Mouse (Mus musculus): Measurements from ENCODE around the gene Cx3cr1. TPM values are rescaled to one million over a fixed set of nuclear protein-coding genes. Genes with fewer than 3 reads are reported as not detected.
"Not testable (repeated sequence)": the region's sequence is repeated elsewhere in the genome, so short reads cannot be mapped to it uniquely, and the experiment has no call there.

Gene Cx3cr1
- polyA plus RNA-seq, 1 experiment from 2014 or later: 9.2 TPM

DNA sequence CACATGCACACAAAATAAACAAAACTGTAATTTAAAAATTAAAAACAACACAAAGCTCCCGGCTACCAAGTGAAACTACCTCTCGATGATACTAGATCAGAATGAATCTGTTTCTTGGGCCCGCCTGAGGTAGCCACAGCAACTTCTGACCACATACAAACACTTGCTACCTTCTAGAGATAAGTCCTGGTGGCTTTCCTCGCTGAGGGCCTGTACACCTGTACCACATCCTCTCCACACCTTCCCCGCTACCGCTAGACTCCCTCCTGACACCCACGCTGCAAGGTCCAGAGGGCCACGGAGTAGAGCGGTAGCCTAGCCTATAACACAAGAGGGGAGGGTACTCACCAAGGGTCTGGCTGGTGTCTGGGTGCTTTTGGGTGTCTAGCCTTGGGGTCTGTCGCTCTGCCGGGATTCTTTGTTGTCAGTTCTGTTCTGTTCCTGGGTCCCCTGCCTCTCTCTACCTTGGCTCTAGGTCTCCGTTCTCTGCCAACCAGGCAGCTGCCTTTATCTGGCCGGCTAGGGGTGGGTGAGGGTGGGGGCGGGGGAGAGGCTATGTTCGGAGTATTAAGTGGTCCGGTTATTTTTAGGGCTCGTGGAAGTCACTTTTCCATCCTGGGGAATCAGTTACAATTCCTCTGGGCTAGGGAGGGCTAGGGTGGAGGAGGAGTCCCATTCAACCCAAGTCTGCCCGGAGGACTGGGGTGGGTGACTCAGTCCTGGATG lies 46.4 kb downstream of the Cx3cr1 start, which contains the start of gene Xirp1:
TSS of gene Xirp1 (minus strand) at position 513 of the 726 bp plus-strand sequence.
- H3K9ac ChIP-seq: no peak within 1 kb of the TSS
- no peak for ATAC-seq (ENCODE audit: borderline replicate concordance, extremely low read depth, low FRiP score, low TSS enrichment)
- no peak within 1 kb of the TSS for H3K27ac ChIP-seq
- peaks cover 18% of the 10 kb centered on the region for H3K4me1 ChIP-seq
- H3K4me2 ChIP-seq: no peak within 1 kb of the TSS
- no peaks in the 10 kb centered on the region for H3K36me3 ChIP-seq
- no peak within 1 kb of the TSS for H3K4me3 ChIP-seq
- no peaks in the 10 kb centered on the region for H3K9me3 ChIP-seq
- 72% methylated on average over 18 of the region's 18 CpGs for WGBS
- H3K27me3 ChIP-seq: no peaks in the 10 kb centered on the region

GRCm38 (mm10) chr9:120021164-120021563 lies 48.5 kb downstream of the Cx3cr1 start:
- no peak for ATAC-seq (ENCODE audit: borderline replicate concordance, extremely low read depth, low FRiP score, low TSS enrichment)

GRCm38 (mm10) chr9:120020285-120020890 lies 49.3 kb downstream of the Cx3cr1 start:
- 30% methylated on average over 7 of the region's 7 CpGs for WGBS
- H3K27ac ChIP-seq: no peak overlapping the region; the same call in 1 of the 2 replicates
- H3K9me3 ChIP-seq: no peaks in the 10 kb centered on the region
- ATAC-seq (ENCODE audit: borderline replicate concordance, extremely low read depth, low FRiP score, low TSS enrichment): no peak
- H3K9ac ChIP-seq: no peak overlapping the region
- H3K4me3 ChIP-seq: no peak overlapping the region
- no peaks in the 10 kb centered on the region for H3K36me3 ChIP-seq
- peaks cover 11% of the 10 kb centered on the region; the same call in 1 of the 2 replicates for H3K4me1 ChIP-seq
- no peaks in the 10 kb centered on the region for H3K27me3 ChIP-seq
- no peak overlapping the region for H3K4me2 ChIP-seq

More at GRCm38 (mm10) chr9:120021164-120021563, 48.5 kb downstream of the Cx3cr1 start:
- H3K27me3 ChIP-seq: no peaks in the 10 kb centered on the region
- H3K4me1 ChIP-seq: peaks cover 11% of the 10 kb centered on the region; the same call in 1 of the 2 replicates
- no peaks in the 10 kb centered on the region for H3K9me3 ChIP-seq
- no peak overlapping the region for H3K27ac ChIP-seq
- no peak overlapping the region for H3K4me3 ChIP-seq
- H3K36me3 ChIP-seq: no peaks in the 10 kb centered on the region
- WGBS: 43% methylated on average over 5 of the region's 5 CpGs
- no peak overlapping the region for H3K9ac ChIP-seq
- no peak overlapping the region for H3K4me2 ChIP-seq

GRCm38 (mm10) chr9:120016956-120017355 lies 52.7 kb downstream of the Cx3cr1 start:
- Histone ChIP-seq H3K9me3 (no peaks in the 10 kb centered on the region), H3K9ac (no peak overlapping the region), H3K4me2 (no peak overlapping the region), H3K27ac (no peak overlapping the region), H3K4me3 (no peak overlapping the region), H3K4me1 (peaks cover 11% of the 10 kb centered on the region; the same call in 1 of the 2 replicates), H3K36me3 (no peaks in the 10 kb centered on the region), H3K27me3 (no peaks in the 10 kb centered on the region)
- no peak for ATAC-seq (ENCODE audit: borderline replicate concordance, extremely low read depth, low FRiP score, low TSS enrichment)
- WGBS: 54% methylated on average over 10 of the region's 10 CpGs

DNA sequence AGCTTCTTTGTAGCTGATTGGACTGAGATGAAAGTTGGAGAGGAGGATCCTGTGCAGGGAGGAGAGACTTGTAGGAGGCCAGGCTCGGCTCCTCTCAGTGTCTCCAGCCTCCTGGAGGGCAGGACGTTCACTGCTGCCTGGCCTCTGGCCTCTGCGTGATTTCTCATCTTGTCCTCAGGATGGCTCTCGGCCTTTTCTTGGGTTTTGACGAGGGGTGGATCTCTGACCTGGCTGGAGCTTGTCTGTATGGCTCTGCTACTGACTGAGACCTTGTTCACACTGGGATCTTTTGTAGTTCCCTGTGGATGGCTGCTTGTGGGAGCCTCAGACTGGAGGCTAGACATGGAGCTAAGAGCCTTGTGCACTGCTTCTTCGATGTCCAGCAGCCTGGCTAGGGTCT lies 54.9 kb downstream of the Cx3cr1 start:
- H3K27me3 ChIP-seq: no peaks in the 10 kb centered on the region
- no peaks in the 10 kb centered on the region for H3K9me3 ChIP-seq
- no peak overlapping the region for H3K9ac ChIP-seq
- no peak overlapping the region for H3K27ac ChIP-seq
- WGBS: 62% methylated on average over 6 of the region's 6 CpGs
- no peak overlapping the region for H3K4me3 ChIP-seq
- peaks cover 14% of the 10 kb centered on the region for H3K4me1 ChIP-seq
- H3K36me3 ChIP-seq: no peaks in the 10 kb centered on the region
- no peak overlapping the region for H3K4me2 ChIP-seq
- ATAC-seq (ENCODE audit: borderline replicate concordance, extremely low read depth, low FRiP score, low TSS enrichment): no peak

DNA sequence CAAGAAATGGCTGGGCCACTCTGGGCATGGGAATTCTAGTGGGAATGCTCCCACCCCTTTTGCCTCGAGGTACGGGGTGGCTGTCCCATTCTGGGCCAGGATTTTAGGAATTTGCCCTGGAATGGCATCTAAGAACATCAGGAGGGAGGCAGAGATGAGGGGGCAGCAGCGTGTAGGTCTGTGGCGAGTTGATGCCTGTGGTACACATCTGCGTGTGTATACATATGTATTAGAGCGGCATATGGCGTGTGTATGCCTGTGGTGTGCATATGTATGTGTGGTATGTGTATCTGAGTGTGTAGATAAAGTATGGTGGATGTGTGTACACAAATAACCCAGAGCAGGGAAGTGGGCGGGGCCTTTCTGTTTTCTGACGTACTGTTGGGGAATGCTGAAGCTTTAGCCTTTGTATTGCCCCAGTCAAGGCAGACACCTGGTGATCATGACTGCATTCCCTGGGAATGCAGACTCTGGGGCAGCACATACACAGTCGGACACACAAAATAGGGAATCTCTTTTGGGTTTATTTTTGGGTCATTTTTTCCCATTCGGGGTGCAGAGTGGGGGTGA lies 56.3 kb downstream of the Cx3cr1 start:
- ATAC-seq (ENCODE audit: borderline replicate concordance, extremely low read depth, low FRiP score, low TSS enrichment): no peak
- WGBS: 66% methylated on average over 11 of the region's 11 CpGs
- Histone ChIP-seq H3K27ac (no peak overlapping the region), H3K4me1 (peaks cover 14% of the 10 kb centered on the region), H3K4me2 (no peak overlapping the region), H3K9me3 (no peaks in the 10 kb centered on the region), H3K4me3 (no peak overlapping the region), H3K9ac (no peak overlapping the region), H3K27me3 (no peaks in the 10 kb centered on the region), H3K36me3 (no peaks in the 10 kb centered on the region)

GRCm38 (mm10) chr9:120012781-120013180 lies 56.9 kb downstream of the Cx3cr1 start:
- Histone ChIP-seq H3K9me3 (no peaks in the 10 kb centered on the region), H3K4me3 (no peak overlapping the region), H3K36me3 (no peaks in the 10 kb centered on the region), H3K4me2 (no peak overlapping the region), H3K27me3 (no peaks in the 10 kb centered on the region), H3K27ac (no peak overlapping the region), H3K9ac (no peak overlapping the region), H3K4me1 (peaks cover 14% of the 10 kb centered on the region)
- ATAC-seq (ENCODE audit: borderline replicate concordance, extremely low read depth, low FRiP score, low TSS enrichment): no peak
- WGBS: 73% methylated on average over 5 of the region's 5 CpGs

GRCm38 (mm10) chr9:120012161-120012560 lies 57.5 kb downstream of the Cx3cr1 start:
- H3K4me3 ChIP-seq; H3K36me3 ChIP-seq; H3K4me2 ChIP-seq; H3K27ac ChIP-seq; ATAC-seq (ENCODE audit: borderline replicate concordance, extremely low read depth, low FRiP score, low TSS enrichment); H3K27me3 ChIP-seq; H3K9me3 ChIP-seq; H3K9ac ChIP-seq: not testable (repeated sequence)
- H3K4me1 ChIP-seq: peaks cover 14% of the 10 kb centered on the region
- WGBS: 78% methylated on average over 6 of the region's 6 CpGs

DNA sequence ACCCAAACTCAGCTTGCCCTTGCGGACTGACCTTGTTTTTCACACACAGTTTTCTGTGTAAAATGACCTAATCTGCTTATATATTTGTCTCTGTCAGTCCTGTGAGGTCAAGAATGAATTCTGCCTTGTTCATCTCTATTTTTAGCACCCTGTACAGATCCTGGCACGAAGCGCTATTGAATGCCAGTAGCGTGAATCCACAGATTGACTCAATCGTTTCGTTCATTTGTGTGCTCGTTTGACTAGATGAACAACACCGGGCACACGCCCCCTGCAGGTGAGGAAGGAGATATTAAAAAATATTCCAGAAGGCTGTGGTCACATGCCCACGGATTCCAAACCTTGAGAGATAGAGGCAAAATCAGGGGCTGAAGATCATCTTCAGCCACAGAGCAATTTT lies 58.1 kb downstream of the Cx3cr1 start:
- H3K9me3 ChIP-seq: no peaks in the 10 kb centered on the region
- peak overlapping the region; percentile 90 for H3K27ac ChIP-seq
- no peaks in the 10 kb centered on the region for H3K36me3 ChIP-seq
- ATAC-seq (ENCODE audit: borderline replicate concordance, extremely low read depth, low FRiP score, low TSS enrichment): peak; percentile 47
- under 1% methylated on average over 10 of the region's 10 CpGs for whole genome bisulfite sequencing
- H3K9ac ChIP-seq: 0 out of 2 replicates have a peak overlapping the region, but pooled peaks have one; percentile 14
- peaks cover 14% of the 10 kb centered on the region for H3K4me1 ChIP-seq
- peak overlapping the region; percentile 40 for H3K4me3 ChIP-seq
- no peaks in the 10 kb centered on the region for H3K27me3 ChIP-seq
- peak overlapping the region; percentile 81 for H3K4me2 ChIP-seq

GRCm38 (mm10) chr9:120010781-120011511 lies 58.7 kb downstream of the Cx3cr1 start:
- no peaks in the 10 kb centered on the region for H3K36me3 ChIP-seq
- ATAC-seq (ENCODE audit: borderline replicate concordance, extremely low read depth, low FRiP score, low TSS enrichment): peak; percentile 91
- H3K27me3 ChIP-seq: no peaks in the 10 kb centered on the region
- peaks cover 17% of the 10 kb centered on the region for H3K4me1 ChIP-seq
- peak overlapping the region; percentile 39; the same call in 1 of the 2 replicates for H3K9ac ChIP-seq
- WGBS: 1% methylated on average over 60 of the region's 60 CpGs
- peak overlapping the region; percentile 81 for H3K4me2 ChIP-seq
- H3K4me3 ChIP-seq: peak overlapping the region; percentile 40
- H3K9me3 ChIP-seq: no peaks in the 10 kb centered on the region
- H3K27ac ChIP-seq: peak overlapping the region; percentile 90

DNA sequence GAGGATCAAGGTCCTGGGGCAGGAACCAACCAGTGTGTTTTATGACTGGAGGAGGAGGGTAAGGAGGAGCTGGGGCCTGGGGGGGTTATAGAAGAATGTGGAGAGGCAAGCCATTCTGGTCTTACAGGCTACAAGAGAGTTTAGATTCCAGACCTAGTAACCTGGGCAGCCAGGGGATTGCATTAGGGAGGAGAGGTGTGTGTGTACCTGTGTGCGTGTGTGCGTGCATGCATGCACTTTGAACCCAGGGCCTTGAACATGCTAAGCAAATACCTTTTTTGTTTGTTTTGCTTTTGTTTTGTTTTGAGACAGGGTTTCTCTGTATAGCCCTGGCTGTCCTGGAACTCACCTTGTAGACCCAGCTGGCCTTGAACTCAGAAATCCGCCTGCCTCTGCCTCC lies 59.8 kb downstream of the Cx3cr1 start:
- H3K4me2 ChIP-seq: no peak overlapping the region
- no peaks in the 10 kb centered on the region for H3K27me3 ChIP-seq
- H3K36me3 ChIP-seq: no peaks in the 10 kb centered on the region
- H3K4me3 ChIP-seq: no peak overlapping the region
- H3K27ac ChIP-seq: no peak overlapping the region
- no peak for ATAC-seq (ENCODE audit: borderline replicate concordance, extremely low read depth, low FRiP score, low TSS enrichment)
- 91% methylated on average over 3 of the region's 3 CpGs for WGBS
- H3K9me3 ChIP-seq: no peaks in the 10 kb centered on the region
- peaks cover 21% of the 10 kb centered on the region for H3K4me1 ChIP-seq
- H3K9ac ChIP-seq: no peak overlapping the region
